Mouse (Mus musculus): ENCODE results near the gene Cnn2.

GRCm38 (mm10) chr10:79991099-79991498 is 2.7 kb downstream of the Cnn2 start:
- TF ChIP-seq EP300 (IDR thresholded peaks at IDR 0.05; ENCODE audit: low read depth): no peak
- no peak for TF ChIP-seq CTCF (IDR thresholded peaks at IDR 0.05; ENCODE audit: low read depth)
